Comparison of ENCODE assay signal across 29 mouse cellular contexts in the genomic region with DNA sequence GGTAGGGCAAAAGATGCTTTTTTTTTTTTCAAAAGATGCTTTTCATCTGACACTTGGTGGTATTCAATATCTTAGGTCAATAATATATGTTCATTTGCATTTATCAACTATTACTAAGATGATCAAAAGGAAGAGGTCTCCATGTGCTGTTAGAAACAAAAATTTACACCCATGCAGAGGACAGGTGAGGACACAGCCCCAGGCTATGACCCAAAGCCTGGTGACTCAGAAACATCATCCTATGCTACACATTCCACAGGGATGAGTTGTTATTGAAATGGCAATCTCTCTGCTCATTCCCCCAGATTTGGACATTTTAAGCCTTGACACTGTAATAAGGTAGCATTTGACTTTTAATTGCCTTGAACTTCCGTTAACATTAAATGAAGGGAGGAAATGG. TPM values are rescaled to one million over a fixed set of nuclear protein-coding genes. Genes with fewer than 3 reads are reported as not detected.
DNase-seq lines count a peak whose midpoint lies in the region; ATAC-seq and TF ChIP-seq lines count a peak whose summit lies in the region.
"Had no signal": no experiment of that assay in that cellular context is flagged by ENCODE, and none has a peak within 500 bp of the region (broad histone marks: within the 10 kb centered on the region; RNA-seq: fewer than 3 reads in every experiment).

No protein-coding gene starts in this region.

- H3K36me3 ChIP-seq in heart, embryonic 13.5 days = no peaks in the 10 kb centered on the region
- no peaks in the 10 kb centered on the region for H3K36me3 ChIP-seq in heart, embryonic 10.5 days
- H3K36me3 ChIP-seq in lung, postnatal 0 days (ENCODE audit: insufficient read depth, low read length) = no peaks in the 10 kb centered on the region
- H3K36me3 ChIP-seq in liver, embryonic 14.5 days (replicated peaks; ENCODE audit: control insufficient read depth, insufficient read depth, low read depth) = no peaks in the 10 kb centered on the region; the same call in 1 of the 2 replicates
- H3K36me3 ChIP-seq in forebrain, embryonic 12.5 days (replicated peaks) = no peaks in the 10 kb centered on the region
- H3K36me3 ChIP-seq: hindbrain, embryonic 13.5 days; limb, embryonic 10.5 days; limb, embryonic 15.5 days; neural tube, embryonic 12.5 days had no signal

- no peak for TF ChIP-seq EP300 in lung, postnatal 0 days (IDR thresholded peaks at IDR 0.05)
- TF ChIP-seq EP300 in liver, embryonic 14.5 days (IDR thresholded peaks at IDR 0.05; ENCODE audit: low read depth) = no peak

- peaks cover 28% of the 10 kb centered on the region for H3K4me1 ChIP-seq in heart, embryonic 13.5 days
- peaks cover 20% of the 10 kb centered on the region for H3K4me1 ChIP-seq in heart, embryonic 10.5 days
- H3K4me1 ChIP-seq in lung, postnatal 0 days (ENCODE audit: insufficient read depth, low read depth, low read length) = peaks cover 9% of the 10 kb centered on the region; the same call in 1 of the 2 replicates
- H3K4me1 ChIP-seq in liver, embryonic 14.5 days (replicated peaks; ENCODE audit: control insufficient read depth in 2 of 2, insufficient read depth in 2 of 2, low read length in 1 of 2) = peaks cover 51 to 60% of the 10 kb centered on the region in 2 experiments
- H3K4me1 ChIP-seq in forebrain, embryonic 12.5 days = no peaks in the 10 kb centered on the region
- H3K4me1 ChIP-seq: forebrain, embryonic 13.5 days; hindbrain, embryonic 13.5 days; limb, embryonic 10.5 days; neural tube, embryonic 12.5 days had no signal

- no peaks in the 10 kb centered on the region for H3K27me3 ChIP-seq in heart, embryonic 13.5 days (replicated peaks)
- H3K27me3 ChIP-seq in heart, embryonic 10.5 days (ENCODE audit: insufficient read depth, poor library complexity, severe bottlenecking) = no peaks in the 10 kb centered on the region
- H3K27me3 ChIP-seq in lung, postnatal 0 days (replicated peaks; ENCODE audit: insufficient read depth, low read length) = no peaks in the 10 kb centered on the region
- no peaks in the 10 kb centered on the region for H3K27me3 ChIP-seq in liver, embryonic 14.5 days (ENCODE audit: control insufficient read depth, insufficient read depth, low read length)
- H3K27me3 ChIP-seq in forebrain, embryonic 12.5 days = no peaks in the 10 kb centered on the region
- H3K27me3 ChIP-seq: CH12.LX; forebrain, embryonic 13.5 days; hindbrain, embryonic 13.5 days; limb, embryonic 15.5 days; neural tube, embryonic 12.5 days; Patski had no signal

- H3K9ac ChIP-seq in heart, embryonic 13.5 days = no peak overlapping the region
- no peak overlapping the region for H3K9ac ChIP-seq in lung, postnatal 0 days (replicated peaks; ENCODE audit: low read depth)
- H3K9ac ChIP-seq in liver, embryonic 14.5 days (replicated peaks) = peak overlapping the region; percentile 4; the same call in 1 of the 2 replicates
- no peak overlapping the region for H3K9ac ChIP-seq in forebrain, embryonic 12.5 days
- H3K9ac ChIP-seq: forebrain, embryonic 13.5 days; hindbrain, embryonic 13.5 days; limb, embryonic 15.5 days; neural tube, embryonic 12.5 days had no signal

- H3K9me3 ChIP-seq in heart, embryonic 13.5 days = no peaks in the 10 kb centered on the region
- no peaks in the 10 kb centered on the region for H3K9me3 ChIP-seq in heart, embryonic 10.5 days
- H3K9me3 ChIP-seq in lung, postnatal 0 days (ENCODE audit: low read length) = no peaks in the 10 kb centered on the region
- H3K9me3 ChIP-seq in liver, embryonic 14.5 days (ENCODE audit: control insufficient read depth, low read length) = no peaks in the 10 kb centered on the region
- no peaks in the 10 kb centered on the region for H3K9me3 ChIP-seq in forebrain, embryonic 12.5 days
- H3K9me3 ChIP-seq: hindbrain, embryonic 13.5 days; limb, embryonic 10.5 days; limb, embryonic 15.5 days; neural tube, embryonic 12.5 days had no signal

- WGBS in heart, embryonic 13.5 days = 44% methylated on average over 1 of the region's 1 CpGs
- WGBS in heart, embryonic 10.5 days = 70% methylated on average over 1 of the region's 1 CpGs
- WGBS in lung, postnatal 0 days = 36% methylated on average over 1 of the region's 1 CpGs
- WGBS in liver, embryonic 14.5 days (ENCODE audit: insufficient replicate concordance) = 57% methylated on average over 1 of the region's 1 CpGs
- WGBS in forebrain, embryonic 12.5 days = 92% methylated on average over 1 of the region's 1 CpGs

- no peak overlapping the region for H3K4me3 ChIP-seq in heart, embryonic 13.5 days
- H3K4me3 ChIP-seq in heart, embryonic 10.5 days = no peak overlapping the region
- no peak overlapping the region for H3K4me3 ChIP-seq in lung, postnatal 0 days (ENCODE audit: low read depth, low read length)
- no peak overlapping the region for H3K4me3 ChIP-seq in liver, embryonic 14.5 days (ENCODE audit: insufficient read depth in 1 of 2, low read depth in 2 of 2, low read length in 2 of 2)
- no peak overlapping the region for H3K4me3 ChIP-seq in forebrain, embryonic 12.5 days (replicated peaks)
- H3K4me3 ChIP-seq: forebrain, embryonic 13.5 days; hindbrain, embryonic 13.5 days; limb, embryonic 10.5 days; limb, embryonic 15.5 days; neural tube, embryonic 12.5 days had no signal

- no peak for TF ChIP-seq CTCF in lung, postnatal 0 days (IDR thresholded peaks at IDR 0.05)
- no peak for TF ChIP-seq CTCF in liver, embryonic 14.5 days (IDR thresholded peaks at IDR 0.05; ENCODE audit: low read depth)

- no peak for ATAC-seq in heart, embryonic 13.5 days (ENCODE audit: extremely low read depth, insufficient number of reproducible peaks, low FRiP score, low TSS enrichment)
- ATAC-seq in lung, postnatal 0 days = no peak
- ATAC-seq in liver, embryonic 14.5 days (ENCODE audit: insufficient read depth) = no peak
- no peak for ATAC-seq in forebrain, embryonic 12.5 days (ENCODE audit: low FRiP score)
- ATAC-seq: forebrain, embryonic 13.5 days; intestine, embryonic 16.5 days; midbrain, embryonic 16.5 days; Patski had no signal

- no peak for DNase-seq in heart, embryonic 10.5 days (ENCODE audit: low spot score)
- peak; percentile 49 for DNase-seq in lung, postnatal 0 days (ENCODE audit: low spot score)
- no peak for DNase-seq in lung, postnatal 14 days
- no peak for DNase-seq in liver, embryonic 14.5 days (ENCODE audit: low read depth in 3 of 3, low spot score in 3 of 3)
- DNase-seq in cerebellum, postnatal 10 days = no peak
- DNase-seq: adrenal gland, postnatal 36 days; B cell, adult 2 months; cerebellum, adult 18-20 months; cerebellum, postnatal 14 days; gastrocnemius, postnatal 36 days; heart, postnatal 36 days; kidney, adult 8-10 months; kidney, postnatal 4 days; right cerebral cortex, adult 18-20 months; spleen, adult 18-20 months; thymus, postnatal 14 days had no signal

- H3K4me2 ChIP-seq in heart, embryonic 13.5 days = peak overlapping the region; percentile 35; the same call in 1 of the 2 replicates
- no peak overlapping the region for H3K4me2 ChIP-seq in lung, postnatal 0 days (replicated peaks; ENCODE audit: low read depth, low read length)
- peak overlapping the region; percentile 72; the same call in 1 of the 2 replicates for H3K4me2 ChIP-seq in liver, embryonic 14.5 days (ENCODE audit: low read depth)
- H3K4me2 ChIP-seq in forebrain, embryonic 12.5 days = no peak overlapping the region
- H3K4me2 ChIP-seq: forebrain, embryonic 13.5 days; hindbrain, embryonic 13.5 days; limb, embryonic 15.5 days; midbrain, embryonic 11.5 days; neural tube, embryonic 12.5 days had no signal

- 0 out of 2 replicates have a peak overlapping the region, but pooled peaks have one; percentile 25 for H3K27ac ChIP-seq in heart, embryonic 13.5 days (replicated peaks)
- no peak overlapping the region for H3K27ac ChIP-seq in heart, embryonic 10.5 days
- H3K27ac ChIP-seq in lung, postnatal 0 days (ENCODE audit: low read length) = peak overlapping the region; percentile 70; the same call in 1 of the 2 replicates
- H3K27ac ChIP-seq in liver, embryonic 14.5 days = peak overlapping the region; percentile 96
- no peak overlapping the region for H3K27ac ChIP-seq in forebrain, embryonic 12.5 days
- H3K27ac ChIP-seq: forebrain, embryonic 13.5 days; hindbrain, embryonic 13.5 days; kidney, postnatal 0 days; limb, embryonic 10.5 days; limb, embryonic 15.5 days; neural tube, embryonic 12.5 days had no signal

RNA-seq across cellular contexts. Expression of a gene that starts 15.7 kb away (rescaled TPM):
- 10.9 and 13.4 TPM in 2 replicates for polyA plus RNA-seq in heart, embryonic 13.5 days (2015; fragmentation: Nextera tagmentation; extraction: Ambion mirVana)
- polyA plus RNA-seq in heart, embryonic 10.5 days (2016; fragmentation: Nextera tagmentation; extraction: Ambion mirVana) = 10.2 and 15.4 TPM in 2 replicates
- polyA plus RNA-seq in lung, postnatal 0 days (2015; fragmentation: Nextera tagmentation; extraction: Ambion mirVana) = 111 and 115 TPM in 2 replicates
- 4.8 and 6.5 TPM in 2 replicates for polyA plus RNA-seq in liver, embryonic 14.5 days (2012; rRNA removed)
- 18.0 and 28.1 TPM in 2 replicates for polyA plus RNA-seq in liver, embryonic 14.5 days (2014; fragmentation: Nextera tagmentation; extraction: Ambion mirVana)
- 1.0 and 1.5 TPM in 2 replicates for polyA plus RNA-seq in forebrain, embryonic 12.5 days (2016; fragmentation: Nextera tagmentation; extraction: Ambion mirVana)

Comparison
In these comparisons a context has a peak if more than half of its experiments do, and no peak if none do; other contexts are left out.
1. H3K27ac ChIP-seq: peak in heart, embryonic 13.5 days (single experiment), lung, postnatal 0 days (single experiment) and liver, embryonic 14.5 days (single experiment); none in heart, embryonic 10.5 days (single experiment) and forebrain, embryonic 12.5 days (single experiment).
2. H3K4me2 ChIP-seq: peak in heart, embryonic 13.5 days (single experiment) and liver, embryonic 14.5 days (single experiment); none in lung, postnatal 0 days (single experiment) and forebrain, embryonic 12.5 days (single experiment).